Mouse (Mus musculus) spleen, adult 2 months (tissue): ENCODE results near the gene Gjb2.

Experiments used
- CTCF ChIP-seq: fragments of 200-500 bp; IDR thresholded peaks from 2 replicates; pipeline ENCODE4 v1.5.1; 2011; ENCODE audit warnings: mild to moderate bottlenecking, inconsistent platforms; ENCODE audit not compliant: insufficient read depth, insufficient read length, insufficient replicate concordance; ENCODE audit errors: extremely low read depth
- POLR2A ChIP-seq: fragments of 200-500 bp; IDR thresholded peaks from 2 replicates; pipeline ENCODE4 v1.6.1; 2011; ENCODE audit warnings: low read depth, low read length, inconsistent platforms

DNA sequence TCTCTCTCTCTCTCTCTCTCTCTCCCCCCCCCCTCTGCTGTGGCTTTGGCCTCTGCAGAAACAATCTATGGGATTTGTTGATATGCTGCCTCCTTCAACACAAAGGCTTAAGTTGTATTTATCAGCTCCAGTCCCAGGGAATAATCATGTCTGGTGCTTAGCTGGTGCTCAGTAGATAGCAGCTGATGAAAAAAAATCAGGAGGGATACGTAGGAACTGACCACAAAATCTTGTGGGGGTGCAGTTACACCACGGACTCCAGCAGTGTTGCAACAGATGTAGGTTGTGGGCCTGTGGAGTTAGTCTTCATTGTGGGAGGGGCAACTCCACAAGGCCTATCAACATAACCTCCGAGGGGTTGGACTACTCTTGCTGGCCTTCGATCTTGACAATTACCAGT, 8.6 kb downstream of the Gjb2 start:
- TF ChIP-seq POLR2A (no peak), CTCF (no peak)
